Mouse (Mus musculus) kidney, postnatal 4 days (tissue): ENCODE results near the gene Gpr18.
"Not testable (repeated sequence)": the region's sequence is repeated elsewhere in the genome, so short reads cannot be mapped to it uniquely, and the experiment has no call there.

Experiments
- DNase-seq, 2 experiments: peaks; one replicate each; pipeline ENCODE4 v3.0.0; 2021; ENCODE audit warnings: mixed read lengths in 2 of 2

Gene Gpr18

GRCm38 (mm10) chr14:121879266-121879840 is 36.2 kb downstream of the Gpr18 start:
- peak; percentile 22 to 44 for DNase-seq

GRCm38 (mm10) chr14:121878859-121879206 is 36.7 kb downstream of the Gpr18 start:
- no peak for DNase-seq

- DNase-seq = peak; percentile 99
Measured at GRCm38 (mm10) chr14:121878176-121878858, 37.3 kb downstream of the Gpr18 start, which contains the start of gene Ubac2. Gene Ubac2, plus strand, starts transcription at chr14:121878620.

GRCm38 (mm10) chr14:121877640-121878039 is 37.9 kb downstream of the Gpr18 start:
- DNase-seq = no peak

GRCm38 (mm10) chr14:121876860-121877259 is 38.7 kb downstream of the Gpr18 start:
- no peak for DNase-seq

GRCm38 (mm10) chr14:121876190-121876589 is 39.4 kb downstream of the Gpr18 start:
- not testable (repeated sequence) for DNase-seq

GRCm38 (mm10) chr14:121873646-121874045 is 41.9 kb downstream of the Gpr18 start:
- no peak for DNase-seq

GRCm38 (mm10) chr14:121873172-121873571 is 42.4 kb downstream of the Gpr18 start:
- no peak for DNase-seq

- no peak for DNase-seq
Measured at GRCm38 (mm10) chr14:121872760-121873159, 42.8 kb downstream of the Gpr18 start.

- DNase-seq = no peak
Measured at GRCm38 (mm10) chr14:121869111-121869510, 46.5 kb downstream of the Gpr18 start.

GRCm38 (mm10) chr14:121866574-121866973 is 49.0 kb downstream of the Gpr18 start:
- no peak for DNase-seq

GRCm38 (mm10) chr14:121865162-121865561 is 50.4 kb downstream of the Gpr18 start:
- peak; percentile 82 to 86 for DNase-seq
